Mouse (Mus musculus): ENCODE data around the gene Sprr2b. TPM values are rescaled to one million over a fixed set of nuclear protein-coding genes. Genes with fewer than 3 reads are reported as not detected.

Sprr2b gene
- polyA plus RNA-seq, 1 experiment from 2014 or later = not detected

GRCm38 (mm10) chr3:92307406-92307805 lies 9.0 kb upstream of the Sprr2b start:
- no peak overlapping the region for H3K4me2 ChIP-seq
- no peak for TF ChIP-seq CTCF (IDR thresholded peaks at IDR 0.05; ENCODE audit: low read depth)
- no peak overlapping the region for H3K9ac ChIP-seq
- H3K4me1 ChIP-seq (ENCODE audit: insufficient read depth) = no peaks in the 10 kb centered on the region
- no peaks in the 10 kb centered on the region for H3K27me3 ChIP-seq (ENCODE audit: insufficient read depth, low read length)
- WGBS = 88% methylated on average over 1 of the region's 1 CpGs
- no peak for ATAC-seq (ENCODE audit: insufficient read depth)
- no peaks in the 10 kb centered on the region for H3K36me3 ChIP-seq (ENCODE audit: insufficient read depth)
- no peaks in the 10 kb centered on the region for H3K9me3 ChIP-seq (ENCODE audit: low read depth, low read length)
- DNase-seq = no peak
- H3K27ac ChIP-seq (ENCODE audit: low read depth) = no peak overlapping the region
- no peak overlapping the region for H3K4me3 ChIP-seq (ENCODE audit: low read depth, low read length)

- Histone ChIP-seq H3K27me3 (ENCODE audit: insufficient read depth, low read length) (no peaks in the 10 kb centered on the region), H3K36me3 (ENCODE audit: insufficient read depth) (no peaks in the 10 kb centered on the region), H3K9ac (no peak overlapping the region), H3K4me3 (ENCODE audit: low read depth, low read length) (no peak overlapping the region), H3K4me1 (ENCODE audit: insufficient read depth) (no peaks in the 10 kb centered on the region), H3K4me2 (no peak overlapping the region), H3K9me3 (ENCODE audit: low read depth, low read length) (no peaks in the 10 kb centered on the region), H3K27ac (ENCODE audit: low read depth) (no peak overlapping the region)
- ATAC-seq (ENCODE audit: insufficient read depth) = no peak
- 83% methylated on average over 2 of the region's 2 CpGs for WGBS
- no peak for TF ChIP-seq CTCF (IDR thresholded peaks at IDR 0.05; ENCODE audit: low read depth)
- no peak for DNase-seq
Observed at GRCm38 (mm10) chr3:92317384-92317783, 964 bp downstream of the Sprr2b start.

- WGBS = 58% methylated on average over 1 of the region's 1 CpGs
- no peak for TF ChIP-seq CTCF (IDR thresholded peaks at IDR 0.05; ENCODE audit: low read depth)
- Histone ChIP-seq H3K9ac (no peak overlapping the region), H3K36me3 (ENCODE audit: insufficient read depth) (no peaks in the 10 kb centered on the region), H3K27me3 (ENCODE audit: insufficient read depth, low read length) (no peaks in the 10 kb centered on the region), H3K9me3 (ENCODE audit: low read depth, low read length) (no peaks in the 10 kb centered on the region), H3K4me1 (ENCODE audit: insufficient read depth) (no peaks in the 10 kb centered on the region), H3K27ac (ENCODE audit: low read depth) (no peak overlapping the region), H3K4me2 (no peak overlapping the region), H3K4me3 (ENCODE audit: low read depth, low read length) (no peak overlapping the region)
- ATAC-seq (ENCODE audit: insufficient read depth) (no peak), DNase-seq (no peak)
Observed at GRCm38 (mm10) chr3:92336278-92336677, 19.9 kb downstream of the Sprr2b start.

- 92% methylated on average over 5 of the region's 5 CpGs for WGBS
- no peak within 1 kb of the TSS for H3K4me3 ChIP-seq (ENCODE audit: low read depth, low read length)
- H3K9me3 ChIP-seq (ENCODE audit: low read depth, low read length) = no peaks in the 10 kb centered on the region
- H3K4me1 ChIP-seq (ENCODE audit: insufficient read depth) = no peaks in the 10 kb centered on the region
- ATAC-seq (ENCODE audit: insufficient read depth) = no peak
- no peak for TF ChIP-seq CTCF (IDR thresholded peaks at IDR 0.05; ENCODE audit: low read depth)
- no peaks in the 10 kb centered on the region for H3K27me3 ChIP-seq (ENCODE audit: insufficient read depth, low read length)
- no peaks in the 10 kb centered on the region for H3K36me3 ChIP-seq (ENCODE audit: insufficient read depth)
- no peak within 1 kb of the TSS for H3K9ac ChIP-seq
- no peak for DNase-seq
- H3K4me2 ChIP-seq = no peak within 1 kb of the TSS
- no peak within 1 kb of the TSS for H3K27ac ChIP-seq (ENCODE audit: low read depth)
Observed at GRCm38 (mm10) chr3:92338840-92339239, 22.4 kb downstream of the Sprr2b start, which contains the start of gene Sprr2d. Gene Sprr2d, plus strand, starts transcription at chr3:92339140.

- H3K9ac ChIP-seq = no peak within 1 kb of the TSS
- H3K4me1 ChIP-seq (ENCODE audit: insufficient read depth) = no peaks in the 10 kb centered on the region
- H3K4me3 ChIP-seq (ENCODE audit: low read depth, low read length) = no peak within 1 kb of the TSS
- ATAC-seq (ENCODE audit: insufficient read depth) (no peak), DNase-seq (no peak)
- H3K36me3 ChIP-seq (ENCODE audit: insufficient read depth) = no peaks in the 10 kb centered on the region
- H3K4me2 ChIP-seq = no peak within 1 kb of the TSS
- H3K27ac ChIP-seq (ENCODE audit: low read depth) = no peak within 1 kb of the TSS
- 86% methylated on average over 2 of the region's 2 CpGs for WGBS
- H3K9me3 ChIP-seq (ENCODE audit: low read depth, low read length) = no peaks in the 10 kb centered on the region
- TF ChIP-seq CTCF (IDR thresholded peaks at IDR 0.05; ENCODE audit: low read depth) = no peak
- H3K27me3 ChIP-seq (ENCODE audit: insufficient read depth, low read length) = no peaks in the 10 kb centered on the region
Observed at GRCm38 (mm10) chr3:92351843-92352242, 35.4 kb downstream of the Sprr2b start, which contains the start of gene Sprr2e. Gene Sprr2e, plus strand, starts transcription at chr3:92352143.

GRCm38 (mm10) chr3:92361619-92362018 lies 45.2 kb downstream of the Sprr2b start:
- H3K27me3 ChIP-seq (ENCODE audit: insufficient read depth, low read length) = no peaks in the 10 kb centered on the region
- no peak overlapping the region for H3K4me3 ChIP-seq (ENCODE audit: low read depth, low read length)
- no peaks in the 10 kb centered on the region for H3K4me1 ChIP-seq (ENCODE audit: insufficient read depth)
- no peak overlapping the region for H3K27ac ChIP-seq (ENCODE audit: low read depth)
- H3K9ac ChIP-seq = no peak overlapping the region
- DNase-seq = no peak
- H3K9me3 ChIP-seq (ENCODE audit: low read depth, low read length) = no peaks in the 10 kb centered on the region; the same call in 1 of the 2 replicates
- TF ChIP-seq CTCF (IDR thresholded peaks at IDR 0.05; ENCODE audit: low read depth) = no peak
- H3K36me3 ChIP-seq (ENCODE audit: insufficient read depth) = no peaks in the 10 kb centered on the region
- no peak for ATAC-seq (ENCODE audit: insufficient read depth)
- no peak overlapping the region for H3K4me2 ChIP-seq

- Histone ChIP-seq H3K4me3 (ENCODE audit: low read depth, low read length) (no peak within 1 kb of the TSS), H3K9ac (no peak within 1 kb of the TSS), H3K4me2 (no peak within 1 kb of the TSS), H3K27me3 (ENCODE audit: insufficient read depth, low read length) (no peaks in the 10 kb centered on the region), H3K36me3 (ENCODE audit: insufficient read depth) (no peaks in the 10 kb centered on the region), H3K27ac (ENCODE audit: low read depth) (no peak within 1 kb of the TSS), H3K4me1 (ENCODE audit: insufficient read depth) (no peaks in the 10 kb centered on the region), H3K9me3 (ENCODE audit: low read depth, low read length) (no peaks in the 10 kb centered on the region; the same call in 1 of the 2 replicates)
- WGBS = 63% methylated on average over 3 of the region's 3 CpGs
- TF ChIP-seq CTCF (IDR thresholded peaks at IDR 0.05; ENCODE audit: low read depth) = no peak
- ATAC-seq (ENCODE audit: insufficient read depth) (no peak), DNase-seq (no peak)
Observed at GRCm38 (mm10) chr3:92364887-92365286, 48.5 kb downstream of the Sprr2b start, which contains the start of gene Sprr2f. Gene Sprr2f, plus strand, starts transcription at chr3:92365187.

Other genes with a start within 250 kb of the Sprr2b start
- 0.14 and 0.30 TPM in 2 replicates for gene Lor, start 233.5 kb upstream of the Sprr2b start, polyA plus RNA-seq (2014; fragmentation: Nextera tagmentation; extraction: Ambion mirVana)
- gene Prr9, start 192.7 kb upstream of the Sprr2b start, polyA plus RNA-seq (2014; fragmentation: Nextera tagmentation; extraction: Ambion mirVana) = not detected in 2 replicates
- not detected in 2 replicates for gene Lelp1, start 173.9 kb upstream of the Sprr2b start, polyA plus RNA-seq (2014; fragmentation: Nextera tagmentation; extraction: Ambion mirVana)
- gene Sprr2a1, start 100.8 kb upstream of the Sprr2b start, polyA plus RNA-seq (2014; fragmentation: Nextera tagmentation; extraction: Ambion mirVana) = not detected in 2 replicates
- gene Sprr2a2, start 100.7 kb upstream of the Sprr2b start, polyA plus RNA-seq (2014; fragmentation: Nextera tagmentation; extraction: Ambion mirVana) = 1.0 and 1.3 TPM in 2 replicates
- not detected in 2 replicates for gene Sprr2a3, start 31.2 kb upstream of the Sprr2b start, polyA plus RNA-seq (2014; fragmentation: Nextera tagmentation; extraction: Ambion mirVana)
- gene Sprr2d, start 22.5 kb downstream of the Sprr2b start, polyA plus RNA-seq (2014; fragmentation: Nextera tagmentation; extraction: Ambion mirVana) = not detected in 2 replicates
- not detected in 2 replicates for gene Sprr2e, start 35.5 kb downstream of the Sprr2b start, polyA plus RNA-seq (2014; fragmentation: Nextera tagmentation; extraction: Ambion mirVana)
- not detected in 2 replicates for gene Sprr2f, start 48.6 kb downstream of the Sprr2b start, polyA plus RNA-seq (2014; fragmentation: Nextera tagmentation; extraction: Ambion mirVana)
- gene Sprr2h, start 69.1 kb downstream of the Sprr2b start, polyA plus RNA-seq (2014; fragmentation: Nextera tagmentation; extraction: Ambion mirVana) = not detected in 2 replicates
- gene Sprr2i, start 91.4 kb downstream of the Sprr2b start, polyA plus RNA-seq (2014; fragmentation: Nextera tagmentation; extraction: Ambion mirVana) = not detected in 2 replicates
- gene Sprr2j-ps, start 101.5 kb downstream of the Sprr2b start, polyA plus RNA-seq (2014; fragmentation: Nextera tagmentation; extraction: Ambion mirVana) = not detected in 2 replicates
- 7.7 and 7.9 TPM in 2 replicates for gene Gm9774, start 112.8 kb downstream of the Sprr2b start, polyA plus RNA-seq (2014; fragmentation: Nextera tagmentation; extraction: Ambion mirVana)
- gene Sprr2k, start 116.0 kb downstream of the Sprr2b start, polyA plus RNA-seq (2014; fragmentation: Nextera tagmentation; extraction: Ambion mirVana) = not detected in 2 replicates
- not detected in 2 replicates for gene Sprr1b, start 122.2 kb downstream of the Sprr2b start, polyA plus RNA-seq (2014; fragmentation: Nextera tagmentation; extraction: Ambion mirVana)
- not detected in 2 replicates for gene Sprr3, start 142.1 kb downstream of the Sprr2b start, polyA plus RNA-seq (2014; fragmentation: Nextera tagmentation; extraction: Ambion mirVana)
- not detected in 2 replicates for gene Sprr1a, start 169.3 kb downstream of the Sprr2b start, polyA plus RNA-seq (2014; fragmentation: Nextera tagmentation; extraction: Ambion mirVana)
- gene Sprr4, start 183.9 kb downstream of the Sprr2b start, polyA plus RNA-seq (2014; fragmentation: Nextera tagmentation; extraction: Ambion mirVana) = not detected in 2 replicates
- not detected in 2 replicates for gene 2310046K23Rik, start 217.9 kb downstream of the Sprr2b start, polyA plus RNA-seq (2014; fragmentation: Nextera tagmentation; extraction: Ambion mirVana)

All from lung, embryonic 14.5 days (tissue).